Mouse (Mus musculus): Measurements from ENCODE around the gene Wfdc2.

GRCm38 (mm10) chr2:164549338-164549737, 12.9 kb upstream of the Wfdc2 start:
- TF ChIP-seq CTCF (IDR thresholded peaks at IDR 0.05; ENCODE audit: low read depth), result no peak
- TF ChIP-seq EP300 (IDR thresholded peaks at IDR 0.05; ENCODE audit: low read depth), result no peak

Measured in heart, postnatal 0 days (tissue).